Mouse (Mus musculus): Measurements from ENCODE around the gene Mgmt.

The Mgmt gene

GRCm38 (mm10) chr7:137056126-137056525, 161.7 kb downstream of the Mgmt start:
- peak; percentile 8 for DNase-seq (ENCODE audit: low read depth)

GRCm38 (mm10) chr7:137060488-137060887, 166.1 kb downstream of the Mgmt start:
- DNase-seq (ENCODE audit: low read depth), result peak; percentile 44

- DNase-seq (ENCODE audit: low read depth), result no peak
Observed at GRCm38 (mm10) chr7:137061109-137061508, 166.7 kb downstream of the Mgmt start.

DNA sequence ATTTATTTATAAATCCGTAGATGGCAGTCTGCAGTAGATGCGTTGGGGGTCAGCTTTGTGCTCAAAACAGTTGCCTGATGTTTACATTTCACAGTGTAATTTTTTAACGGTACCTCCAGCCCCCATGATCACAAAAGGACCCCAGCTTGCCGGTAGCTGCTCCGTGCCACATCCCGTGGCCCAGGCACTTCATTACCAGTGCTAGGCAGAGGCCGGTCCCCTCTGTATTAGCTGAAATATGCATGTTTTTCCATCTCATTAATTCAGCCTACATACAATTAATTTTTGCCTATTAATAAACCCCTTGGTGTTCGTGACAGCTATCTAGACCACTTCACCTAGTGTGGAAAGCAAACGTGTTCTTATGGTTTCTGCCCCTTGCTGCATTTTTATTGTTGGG, 169.8 kb downstream of the Mgmt start:
- no peak for DNase-seq (ENCODE audit: low read depth)

GRCm38 (mm10) chr7:137065408-137065807, 171.0 kb downstream of the Mgmt start:
- DNase-seq (ENCODE audit: low read depth), result no peak

GRCm38 (mm10) chr7:137066211-137066610, 171.8 kb downstream of the Mgmt start:
- DNase-seq (ENCODE audit: low read depth), result peak; percentile 32

DNA sequence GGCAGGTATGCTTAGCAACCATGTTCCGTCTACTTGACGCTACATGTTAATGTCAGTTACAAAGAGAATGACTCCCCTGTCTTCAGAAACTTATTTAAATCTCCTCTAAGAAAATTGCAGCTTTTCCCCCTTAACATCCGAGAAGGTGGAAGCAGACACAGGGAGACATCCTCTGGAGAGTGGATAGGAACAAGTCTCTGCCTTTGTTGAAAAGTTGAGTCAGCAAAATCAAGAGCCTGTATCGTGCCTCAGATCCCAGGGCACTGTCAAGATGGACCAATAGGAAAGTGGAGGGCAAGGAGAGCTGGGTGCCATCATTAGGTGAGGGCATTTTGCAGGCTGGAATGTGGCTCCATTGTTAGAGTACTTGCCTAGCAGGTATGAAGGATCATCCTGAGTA, 172.6 kb downstream of the Mgmt start:
- DNase-seq (ENCODE audit: low read depth), result no peak

GRCm38 (mm10) chr7:137067758-137068157, 173.3 kb downstream of the Mgmt start:
- no peak for DNase-seq (ENCODE audit: low read depth)

- peak; percentile 78 for DNase-seq (ENCODE audit: low read depth)
Observed at GRCm38 (mm10) chr7:137068796-137069195, 174.4 kb downstream of the Mgmt start.

DNA sequence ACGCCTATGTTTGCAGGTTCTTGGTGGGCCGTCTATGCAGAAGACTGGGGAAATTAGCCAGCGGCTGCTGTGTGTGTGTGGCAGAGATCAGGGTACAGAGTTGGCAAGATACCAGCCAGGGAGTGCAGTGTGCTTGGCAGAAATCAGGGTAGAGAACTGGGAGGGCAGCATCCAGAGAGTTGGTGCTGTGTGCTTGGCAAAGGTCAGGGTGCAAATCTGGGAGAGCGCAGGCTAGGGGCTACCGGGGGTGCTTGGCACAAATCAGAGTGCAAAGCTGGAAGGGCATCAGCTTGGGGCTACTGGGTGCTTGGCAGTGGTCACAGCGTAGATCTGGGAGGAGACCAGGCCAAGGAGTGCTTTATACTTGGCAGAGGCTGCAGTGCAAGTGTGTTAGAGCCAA, 175.4 kb downstream of the Mgmt start:
- no peak for DNase-seq (ENCODE audit: low read depth)

GRCm38 (mm10) chr7:137071346-137071745, 176.9 kb downstream of the Mgmt start:
- no peak for DNase-seq (ENCODE audit: low read depth)

DNA sequence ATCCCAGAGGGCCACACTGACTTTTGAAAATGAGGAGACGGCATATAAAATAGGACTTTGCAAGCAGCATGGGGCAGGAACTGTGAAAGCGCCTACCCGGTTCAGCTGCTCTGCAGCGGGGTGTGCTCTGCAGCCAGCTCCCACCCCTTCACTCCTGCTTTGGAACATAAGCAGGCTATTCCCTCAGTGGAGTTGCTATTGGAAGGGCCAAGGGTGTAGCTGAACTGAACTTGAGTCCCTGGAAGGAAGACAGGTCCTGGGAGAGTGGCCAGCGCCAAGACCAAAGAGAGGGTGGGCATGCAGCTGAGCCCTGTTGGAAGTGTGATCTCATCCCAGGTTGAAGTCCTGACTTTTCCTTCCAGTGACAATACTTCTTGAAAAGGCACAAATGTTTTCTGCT, 179.5 kb downstream of the Mgmt start:
- DNase-seq (ENCODE audit: low read depth), result no peak

DNA sequence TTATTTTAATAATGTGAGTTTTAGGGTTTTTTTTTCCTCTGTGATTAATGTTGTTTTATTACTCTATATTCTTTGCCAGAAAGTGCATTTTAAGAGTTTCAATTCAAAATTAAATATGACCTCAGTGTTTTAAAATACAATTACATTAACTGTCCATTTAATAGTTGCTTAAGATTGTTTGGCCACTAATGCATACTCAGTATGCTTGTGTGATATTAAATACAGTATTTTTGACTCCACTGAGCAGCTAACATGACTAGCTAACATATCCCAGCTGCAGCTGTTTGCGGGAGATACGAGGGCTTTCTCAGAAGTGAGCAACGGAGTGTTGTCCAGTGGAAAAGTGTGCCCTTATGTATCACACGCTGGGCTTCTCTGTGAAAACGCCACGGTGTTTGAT, 179.9 kb downstream of the Mgmt start:
- no peak for DNase-seq (ENCODE audit: low read depth)

- DNase-seq (ENCODE audit: low read depth), result peak; percentile 27
Observed at GRCm38 (mm10) chr7:137075301-137075700, 180.9 kb downstream of the Mgmt start.

- peak; percentile 14 for DNase-seq (ENCODE audit: low read depth)
Observed at GRCm38 (mm10) chr7:137080171-137080570, 185.8 kb downstream of the Mgmt start.

- DNase-seq (ENCODE audit: low read depth), result no peak
Observed at GRCm38 (mm10) chr7:137082171-137082570, 187.8 kb downstream of the Mgmt start.

- no peak for DNase-seq (ENCODE audit: low read depth)
Observed at GRCm38 (mm10) chr7:137084651-137085050, 190.2 kb downstream of the Mgmt start.

GRCm38 (mm10) chr7:137085969-137086606, 191.7 kb downstream of the Mgmt start:
- peak; percentile 98 for DNase-seq (ENCODE audit: low read depth)

DNA sequence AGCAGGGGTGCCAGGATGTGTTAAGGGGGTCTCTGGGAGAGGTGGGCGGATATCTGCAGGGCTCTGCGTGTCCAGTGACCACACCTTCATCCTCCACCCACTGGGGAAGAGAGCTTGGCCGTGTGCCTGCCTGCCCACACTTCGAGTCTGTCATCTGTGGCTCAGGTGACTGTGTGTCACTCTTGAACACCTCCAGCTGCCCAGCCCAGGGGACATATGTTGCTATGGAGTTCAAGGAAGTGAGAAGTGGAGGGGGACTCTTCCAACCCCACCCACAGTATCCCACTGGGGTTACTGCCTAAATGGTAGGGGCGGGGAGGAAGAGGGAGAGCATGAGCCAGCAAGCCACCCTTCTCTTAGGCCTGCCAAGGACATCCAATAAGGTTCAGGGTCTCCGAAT, 192.7 kb downstream of the Mgmt start:
- DNase-seq (ENCODE audit: low read depth), result no peak

- no peak for DNase-seq (ENCODE audit: low read depth)
Observed at GRCm38 (mm10) chr7:137088141-137088540, 193.7 kb downstream of the Mgmt start.

DNA sequence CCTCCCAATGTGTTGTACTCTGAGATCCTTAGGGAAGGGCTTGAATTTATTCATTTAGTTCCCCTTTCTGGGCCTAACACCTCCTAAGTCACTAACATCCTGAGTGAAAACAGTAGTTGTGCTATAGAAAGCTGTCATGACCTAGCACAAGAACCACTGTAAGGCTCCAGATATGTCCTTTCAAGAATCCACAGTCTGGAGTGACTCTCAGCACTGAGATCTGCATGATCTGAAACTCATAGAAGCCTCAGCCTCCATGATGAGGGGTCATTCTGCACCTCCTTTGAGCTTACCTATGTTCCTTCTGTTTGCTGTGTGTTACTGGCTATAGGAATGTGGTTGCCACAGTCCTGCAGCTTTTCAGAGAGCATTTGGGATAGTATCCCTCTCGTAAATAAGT, 200.1 kb downstream of the Mgmt start:
- no peak for DNase-seq (ENCODE audit: low read depth)

GRCm38 (mm10) chr7:137095702-137096101, 201.3 kb downstream of the Mgmt start:
- no peak for DNase-seq (ENCODE audit: low read depth)

DNA sequence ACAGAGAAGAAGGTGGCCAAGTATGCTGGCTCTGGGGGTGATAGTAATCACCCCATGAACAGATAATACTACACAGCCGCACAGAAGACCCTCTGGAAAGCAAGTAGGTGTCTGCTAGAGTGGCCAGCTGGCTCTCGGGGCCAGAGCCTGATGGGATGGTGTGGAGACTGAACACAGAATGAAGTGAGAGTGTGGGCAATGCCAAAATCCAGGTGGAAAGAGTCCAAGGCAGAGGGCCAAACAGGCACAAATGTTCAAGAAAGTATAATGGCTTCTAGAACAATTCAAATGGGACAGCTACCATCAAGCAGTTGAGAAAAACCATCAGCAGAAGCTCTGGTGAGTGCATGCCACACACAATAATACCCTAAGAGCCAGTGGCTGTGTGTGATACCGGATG, 205.4 kb downstream of the Mgmt start:
- no peak for DNase-seq (ENCODE audit: low read depth)

GRCm38 (mm10) chr7:137102606-137103195, 208.3 kb downstream of the Mgmt start:
- DNase-seq (ENCODE audit: low read depth), result no peak

All from NIH3T3 (cell line).